Mouse (Mus musculus): ENCODE measurements around the gene Serinc2. TPM values are rescaled to one million over a fixed set of nuclear protein-coding genes. Genes with fewer than 3 reads are reported as not detected.
A peak's percentile ranks its signal among the peaks of the same experiment; 100 is the strongest.
"Not testable (repeated sequence)": the region's sequence is repeated elsewhere in the genome, so short reads cannot be mapped to it uniquely, and the experiment has no call there.

Serinc2 gene
- polyA plus RNA-seq, 1 experiment from 2014 or later = 6.3 TPM

DNA sequence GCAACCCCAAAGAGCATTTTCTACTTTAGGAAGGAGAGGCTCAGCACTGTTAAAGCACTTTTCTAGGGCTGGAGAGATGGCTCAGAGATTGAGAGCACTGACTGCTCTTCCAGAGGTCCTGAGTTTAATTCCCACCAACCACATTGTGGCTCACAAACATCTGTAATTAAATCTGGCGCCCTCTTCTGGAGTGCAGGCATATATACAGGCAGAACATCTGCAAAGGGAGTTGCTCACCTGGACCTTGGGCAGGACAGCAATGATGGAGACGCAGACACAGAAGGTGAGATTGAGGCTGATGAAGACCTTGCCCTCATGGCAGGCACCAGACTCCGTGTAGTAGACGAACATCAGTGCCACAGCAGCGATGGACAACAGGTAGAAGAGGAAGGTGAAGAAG, 18.6 kb downstream of the Serinc2 start:
- Histone ChIP-seq H3K36me3 (no peaks in the 10 kb centered on the region), H3K4me2 (no peak overlapping the region), H3K9me3 (replicated peaks) (no peaks in the 10 kb centered on the region), H3K9ac (no peak overlapping the region), H3K4me1 (replicated peaks) (no peaks in the 10 kb centered on the region), H3K4me3 (no peak overlapping the region), H3K27ac (no peak overlapping the region), H3K27me3 (peaks cover 20% of the 10 kb centered on the region)
- WGBS = 31% methylated on average over 5 of the region's 5 CpGs
- no peak for ATAC-seq (replicated peaks; ENCODE audit: insufficient number of reproducible peaks, insufficient read depth, low FRiP score, low read depth)

DNA sequence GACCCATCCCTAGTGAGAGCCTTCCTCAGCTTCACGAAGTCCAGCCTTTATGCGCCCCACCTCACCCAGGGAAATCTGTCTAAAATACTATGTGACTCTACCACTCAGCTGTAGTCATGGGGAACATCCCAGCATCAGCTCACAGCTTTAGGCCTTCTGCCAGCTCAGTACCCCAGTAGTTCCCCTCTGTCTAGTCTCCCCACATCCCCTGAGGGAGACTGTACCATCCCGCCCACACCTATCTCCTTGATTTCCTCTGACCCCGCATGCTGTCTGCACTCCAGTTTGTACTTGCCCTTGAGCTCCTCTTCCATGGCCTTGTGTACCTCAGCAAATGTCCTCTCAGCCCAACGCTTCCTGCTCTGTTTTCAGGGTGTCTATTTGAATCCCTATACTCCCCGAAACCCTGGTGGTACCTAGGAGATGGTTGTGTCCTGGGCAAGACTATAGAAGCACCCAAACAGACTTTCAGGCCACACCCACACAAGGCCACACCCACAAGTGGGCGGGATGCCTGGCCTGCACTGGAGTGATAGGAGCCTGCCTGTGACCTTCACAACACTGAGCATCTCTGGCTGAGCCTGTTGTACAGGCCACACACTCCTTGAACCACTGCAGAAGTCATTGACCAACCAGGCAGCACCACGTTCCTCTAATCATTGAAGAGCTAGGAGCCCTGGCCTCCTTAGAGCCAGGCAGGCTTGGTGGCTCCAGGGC, 26.4 kb downstream of the Serinc2 start:
- Histone ChIP-seq H3K4me2 (no peak overlapping the region), H3K27me3 (peaks cover 3% of the 10 kb centered on the region; the same call in 1 of the 2 replicates), H3K4me1 (replicated peaks) (peaks cover 7% of the 10 kb centered on the region; the same call in 1 of the 2 replicates), H3K4me3 (no peak overlapping the region), H3K9ac (no peak overlapping the region), H3K36me3 (no peaks in the 10 kb centered on the region), H3K9me3 (replicated peaks) (no peaks in the 10 kb centered on the region), H3K27ac (no peak overlapping the region)
- ATAC-seq (replicated peaks; ENCODE audit: insufficient number of reproducible peaks, insufficient read depth, low FRiP score, low read depth) = peak; percentile 40; the same call in 1 of the 2 replicates
- WGBS = 59% methylated on average over 8 of the region's 8 CpGs

DNA sequence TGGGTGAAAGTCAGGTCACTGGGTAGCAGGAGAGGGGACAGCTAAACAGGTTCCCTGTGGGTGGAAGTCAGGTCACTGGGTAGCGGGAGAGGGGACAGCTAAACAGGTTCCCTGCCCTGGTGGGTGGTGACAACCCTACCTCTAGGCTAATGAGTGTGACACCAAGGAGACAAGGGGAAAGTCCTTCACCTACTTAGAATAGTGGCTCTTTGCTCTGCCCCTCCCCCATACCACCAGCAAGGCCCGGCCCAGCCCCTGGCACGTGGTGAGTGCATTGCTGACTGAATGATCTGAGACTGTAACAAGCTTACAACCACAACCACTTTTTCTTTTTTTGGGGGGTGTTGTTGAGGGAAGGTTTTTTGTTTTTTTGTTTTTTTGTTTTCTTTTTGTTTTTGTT, 27.2 kb downstream of the Serinc2 start:
- H3K4me2 ChIP-seq = no peak overlapping the region
- H3K9ac ChIP-seq = no peak overlapping the region
- H3K27ac ChIP-seq = no peak overlapping the region
- H3K27me3 ChIP-seq = peaks cover 3% of the 10 kb centered on the region; the same call in 1 of the 2 replicates
- no peaks in the 10 kb centered on the region for H3K9me3 ChIP-seq (replicated peaks)
- no peak overlapping the region for H3K4me3 ChIP-seq
- H3K4me1 ChIP-seq (replicated peaks) = peaks cover 7% of the 10 kb centered on the region; the same call in 1 of the 2 replicates
- 44% methylated on average over 3 of the region's 3 CpGs for WGBS
- no peaks in the 10 kb centered on the region for H3K36me3 ChIP-seq
- ATAC-seq (replicated peaks; ENCODE audit: insufficient number of reproducible peaks, insufficient read depth, low FRiP score, low read depth) = no peak

DNA sequence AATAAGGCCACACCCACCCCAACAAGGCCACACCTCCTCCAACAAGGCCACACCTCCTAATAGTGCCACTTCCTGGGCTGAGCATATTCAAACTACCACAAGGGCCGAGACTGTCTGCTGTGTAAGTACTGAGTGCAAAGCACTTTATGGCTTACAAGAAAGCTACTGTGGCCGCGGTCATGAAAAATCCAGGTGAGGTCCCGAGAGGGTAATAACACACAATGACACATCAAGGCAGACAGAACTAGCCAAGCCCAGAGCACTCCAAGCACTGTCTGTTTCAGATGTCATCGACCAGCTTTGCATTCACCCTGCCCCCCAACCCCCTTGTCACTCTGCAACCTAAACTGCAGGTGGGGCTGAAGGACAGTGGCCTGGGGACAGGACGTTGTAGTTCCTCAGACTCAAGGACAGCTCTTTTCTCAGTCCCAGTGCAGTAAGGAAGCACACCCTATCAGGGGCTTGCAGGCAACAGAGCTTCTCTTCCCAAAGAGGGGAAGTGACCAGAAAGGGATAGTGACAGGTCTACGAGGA, 27.8 kb downstream of the Serinc2 start:
- H3K27ac ChIP-seq = no peak overlapping the region
- 37% methylated on average over 7 of the region's 7 CpGs for WGBS
- no peak overlapping the region for H3K9ac ChIP-seq
- no peaks in the 10 kb centered on the region for H3K9me3 ChIP-seq (replicated peaks)
- peaks cover 7% of the 10 kb centered on the region; the same call in 1 of the 2 replicates for H3K4me1 ChIP-seq (replicated peaks)
- no peak overlapping the region for H3K4me3 ChIP-seq
- H3K36me3 ChIP-seq = no peaks in the 10 kb centered on the region
- no peak for ATAC-seq (replicated peaks; ENCODE audit: insufficient number of reproducible peaks, insufficient read depth, low FRiP score, low read depth)
- H3K27me3 ChIP-seq = peaks cover 3% of the 10 kb centered on the region; the same call in 1 of the 2 replicates
- no peak overlapping the region for H3K4me2 ChIP-seq

DNA sequence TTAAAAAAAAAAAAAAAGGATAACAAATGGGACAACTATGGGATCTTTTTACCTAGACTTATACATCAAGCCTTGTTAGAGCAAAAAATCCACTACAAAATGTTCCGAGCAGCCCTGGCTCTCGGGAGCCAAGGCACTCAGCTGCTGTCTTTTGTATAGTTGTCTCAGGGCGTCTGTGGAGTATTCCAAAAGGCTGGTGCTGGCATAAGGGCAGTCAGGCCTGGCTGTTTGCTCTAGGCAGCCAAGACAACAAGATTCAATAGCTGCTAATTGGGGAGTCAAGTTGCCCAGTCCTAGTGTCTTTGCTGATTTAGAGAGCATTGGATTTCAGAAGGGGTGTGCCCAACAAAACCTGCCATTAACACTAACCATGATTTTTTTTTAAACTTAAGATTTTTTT, 30.4 kb downstream of the Serinc2 start:
- Histone ChIP-seq H3K9me3 (replicated peaks) (no peaks in the 10 kb centered on the region), H3K9ac (no peak overlapping the region), H3K27ac (no peak overlapping the region), H3K4me3 (no peak overlapping the region), H3K4me1 (replicated peaks) (peaks cover 7% of the 10 kb centered on the region; the same call in 1 of the 2 replicates), H3K4me2 (no peak overlapping the region), H3K36me3 (no peaks in the 10 kb centered on the region), H3K27me3 (no peaks in the 10 kb centered on the region)
- ATAC-seq (replicated peaks; ENCODE audit: insufficient number of reproducible peaks, insufficient read depth, low FRiP score, low read depth) = no peak
- 72% methylated on average over 3 of the region's 3 CpGs for WGBS

DNA sequence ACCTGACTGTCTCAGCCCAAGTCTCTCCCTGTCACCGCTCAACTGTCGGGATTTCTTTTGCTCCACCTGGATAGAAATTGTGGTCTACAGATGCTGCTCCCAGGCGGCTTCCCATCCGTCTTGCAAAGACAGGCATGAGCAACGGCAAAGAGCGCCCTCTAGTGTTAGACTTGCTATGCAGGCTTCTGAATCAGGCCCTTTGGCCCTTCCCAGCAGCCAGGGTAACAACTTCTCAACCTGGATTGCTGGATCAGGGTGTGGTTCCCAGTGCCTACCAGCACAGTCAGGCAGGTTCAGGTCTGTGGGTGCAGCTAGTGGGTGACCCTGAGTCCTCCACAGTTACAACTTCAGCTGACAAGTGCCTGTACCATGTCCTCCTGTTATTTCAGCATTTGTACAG, 32.9 kb downstream of the Serinc2 start:
- Histone ChIP-seq H3K9me3 (replicated peaks) (no peaks in the 10 kb centered on the region), H3K36me3 (no peaks in the 10 kb centered on the region), H3K27ac (no peak overlapping the region), H3K4me3 (no peak overlapping the region), H3K9ac (no peak overlapping the region), H3K27me3 (no peaks in the 10 kb centered on the region), H3K4me2 (no peak overlapping the region), H3K4me1 (replicated peaks) (no peaks in the 10 kb centered on the region)
- WGBS = 4% methylated on average over 6 of the region's 6 CpGs
- no peak for ATAC-seq (replicated peaks; ENCODE audit: insufficient number of reproducible peaks, insufficient read depth, low FRiP score, low read depth)

DNA sequence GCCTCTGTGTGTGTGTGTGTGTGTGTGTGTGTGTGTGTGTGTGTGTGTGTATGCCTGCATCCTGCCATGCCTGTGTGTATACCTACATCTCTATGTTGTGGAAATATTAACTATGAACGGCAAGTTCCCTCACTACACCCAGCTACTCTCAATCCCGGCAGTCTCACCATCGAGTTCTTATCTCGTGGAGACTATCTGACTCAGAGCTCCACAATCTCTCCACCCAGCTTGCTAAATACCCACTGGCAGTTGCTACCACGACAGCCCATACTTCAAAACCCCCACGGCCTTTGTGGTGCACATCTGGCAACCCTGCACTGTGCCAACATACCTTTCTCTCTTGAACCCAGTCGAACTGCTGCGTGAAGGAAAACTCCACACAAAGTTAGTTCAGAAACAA, 34.3 kb downstream of the Serinc2 start:
- WGBS = 38% methylated on average over 8 of the region's 8 CpGs
- ATAC-seq (replicated peaks; ENCODE audit: insufficient number of reproducible peaks, insufficient read depth, low FRiP score, low read depth) = no peak

DNA sequence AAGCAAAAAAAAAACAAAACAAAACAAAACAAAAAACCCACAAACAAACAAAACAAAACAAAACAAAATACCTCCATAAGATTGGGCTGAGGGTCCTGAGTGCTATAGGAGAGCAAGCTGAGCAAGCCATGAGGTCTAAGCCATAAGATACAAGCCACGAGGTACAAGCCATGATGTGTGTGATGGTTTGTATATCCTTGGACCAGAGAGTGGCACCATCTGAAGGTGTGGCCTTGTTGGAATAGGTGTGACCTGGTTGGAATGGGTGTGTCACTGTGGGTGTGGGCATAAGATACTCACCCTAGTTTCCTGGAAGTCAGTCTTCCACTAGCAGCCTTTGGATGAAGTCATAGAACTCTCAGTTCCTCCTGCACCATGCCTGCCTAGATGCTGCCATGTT, 35.4 kb downstream of the Serinc2 start:
- H3K4me2 ChIP-seq; H3K4me3 ChIP-seq; ATAC-seq (replicated peaks; ENCODE audit: insufficient number of reproducible peaks, insufficient read depth, low FRiP score, low read depth); H3K9me3 ChIP-seq (replicated peaks); H3K4me1 ChIP-seq (replicated peaks); H3K9ac ChIP-seq; H3K27me3 ChIP-seq; H3K27ac ChIP-seq; H3K36me3 ChIP-seq: not testable (repeated sequence)
- 74% methylated on average over 1 of the region's 1 CpGs for WGBS

More for the DNA sequence above, 34.3 kb downstream of the Serinc2 start:
- Histone ChIP-seq H3K4me2 (no peak overlapping the region), H3K27ac (no peak overlapping the region), H3K4me1 (replicated peaks) (no peaks in the 10 kb centered on the region), H3K9me3 (replicated peaks) (no peaks in the 10 kb centered on the region), H3K36me3 (no peaks in the 10 kb centered on the region), H3K4me3 (no peak overlapping the region), H3K27me3 (no peaks in the 10 kb centered on the region), H3K9ac (no peak overlapping the region)

DNA sequence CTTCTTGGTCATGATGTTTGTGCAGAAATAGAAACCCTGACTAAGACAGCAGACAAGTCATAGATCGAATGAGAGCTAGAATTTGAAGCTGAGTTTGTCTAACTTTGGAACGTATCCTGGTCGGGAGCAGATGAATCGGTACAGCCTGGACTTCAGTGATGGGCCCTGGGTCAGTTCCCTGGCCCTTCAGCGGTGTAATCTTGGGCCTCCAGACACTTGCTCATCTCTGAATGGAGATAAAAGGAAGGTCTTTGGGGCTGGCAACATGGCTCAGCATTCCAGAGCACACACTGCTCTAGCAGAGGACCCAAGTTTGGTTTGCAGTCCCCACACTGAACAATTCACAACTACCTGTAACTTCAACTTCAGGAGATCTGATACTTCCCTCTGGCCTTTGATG, 36.0 kb downstream of the Serinc2 start:
- Histone ChIP-seq H3K36me3 (no peaks in the 10 kb centered on the region), H3K4me1 (replicated peaks) (no peaks in the 10 kb centered on the region), H3K27ac (no peak overlapping the region), H3K9ac (no peak overlapping the region), H3K9me3 (replicated peaks) (no peaks in the 10 kb centered on the region), H3K27me3 (no peaks in the 10 kb centered on the region), H3K4me2 (no peak overlapping the region), H3K4me3 (no peak overlapping the region)
- ATAC-seq (replicated peaks; ENCODE audit: insufficient number of reproducible peaks, insufficient read depth, low FRiP score, low read depth) = no peak
- WGBS = 88% methylated on average over 5 of the region's 5 CpGs

DNA sequence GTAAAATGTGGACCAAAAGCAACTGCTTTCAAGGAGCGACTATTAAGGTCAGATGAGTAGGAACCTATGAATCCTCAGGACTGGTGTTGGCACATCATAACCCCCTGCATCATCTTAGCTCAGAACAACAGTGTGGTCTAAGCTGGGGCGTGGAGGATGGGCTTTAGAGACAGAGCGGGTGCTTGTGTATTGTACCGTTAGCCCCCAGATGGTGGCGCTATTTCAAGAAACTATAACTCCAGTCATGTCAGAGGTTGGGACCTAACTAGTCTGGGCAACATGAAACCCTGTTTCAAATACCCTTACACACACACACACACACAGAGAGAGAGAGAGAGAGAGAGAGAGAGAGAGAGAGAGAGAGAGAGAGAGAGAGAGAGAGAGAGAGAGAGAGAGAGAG, 38.3 kb downstream of the Serinc2 start:
- Histone ChIP-seq H3K36me3 (no peaks in the 10 kb centered on the region), H3K4me2 (no peak overlapping the region), H3K9ac (no peak overlapping the region), H3K27ac (no peak overlapping the region), H3K27me3 (no peaks in the 10 kb centered on the region), H3K4me1 (replicated peaks) (no peaks in the 10 kb centered on the region), H3K4me3 (no peak overlapping the region), H3K9me3 (replicated peaks) (no peaks in the 10 kb centered on the region)
- WGBS = 34% methylated on average over 5 of the region's 5 CpGs
- no peak for ATAC-seq (replicated peaks; ENCODE audit: insufficient number of reproducible peaks, insufficient read depth, low FRiP score, low read depth)

DNA sequence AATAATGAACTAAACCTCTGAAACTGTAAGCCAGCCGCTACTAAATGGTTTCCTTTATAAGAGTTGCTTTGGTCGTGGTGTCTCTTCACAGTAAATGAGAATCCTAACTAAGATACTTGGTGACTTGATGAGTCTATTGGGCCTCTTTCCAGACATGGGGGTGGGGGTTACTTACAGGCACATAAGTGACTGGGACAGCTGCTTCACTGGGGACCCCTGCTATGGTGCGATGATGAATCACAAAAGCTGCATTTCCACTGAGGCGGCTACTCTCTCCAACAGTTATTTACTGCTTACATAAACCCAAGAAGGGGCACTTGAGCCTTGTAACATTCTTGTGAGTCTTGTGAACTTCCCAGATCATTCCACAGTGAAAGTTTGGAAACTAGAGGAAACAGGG, 41.4 kb downstream of the Serinc2 start:
- no peak overlapping the region for H3K4me3 ChIP-seq
- no peaks in the 10 kb centered on the region for H3K4me1 ChIP-seq (replicated peaks)
- H3K4me2 ChIP-seq = no peak overlapping the region
- no peaks in the 10 kb centered on the region for H3K9me3 ChIP-seq (replicated peaks)
- no peak for ATAC-seq (replicated peaks; ENCODE audit: insufficient number of reproducible peaks, insufficient read depth, low FRiP score, low read depth)
- no peak overlapping the region for H3K9ac ChIP-seq
- no peaks in the 10 kb centered on the region for H3K36me3 ChIP-seq
- no peaks in the 10 kb centered on the region for H3K27me3 ChIP-seq
- no peak overlapping the region for H3K27ac ChIP-seq
- 88% methylated on average over 4 of the region's 4 CpGs for WGBS

DNA sequence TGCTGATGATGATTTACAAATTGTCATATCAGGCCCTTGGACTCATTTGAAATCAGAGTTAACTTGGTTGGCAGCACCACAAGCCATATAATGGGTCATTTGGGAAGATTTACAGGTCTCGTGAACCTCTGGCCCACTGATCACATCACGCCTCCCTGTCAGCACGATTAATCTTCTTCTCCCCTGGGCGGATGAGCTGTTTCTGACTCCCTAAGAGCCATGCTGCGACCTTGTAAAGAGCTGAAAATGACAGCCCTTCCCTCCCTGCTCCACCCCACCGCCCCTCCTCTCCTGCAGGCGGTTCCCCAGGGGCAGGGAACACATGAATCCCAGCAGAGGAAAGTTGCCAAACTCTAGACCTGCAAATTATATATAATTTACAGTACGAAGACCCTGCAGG, 42.6 kb downstream of the Serinc2 start:
- H3K9me3 ChIP-seq (replicated peaks) = no peaks in the 10 kb centered on the region
- 40% methylated on average over 8 of the region's 8 CpGs for WGBS
- H3K4me3 ChIP-seq = no peak overlapping the region
- no peaks in the 10 kb centered on the region for H3K4me1 ChIP-seq (replicated peaks)
- H3K36me3 ChIP-seq = no peaks in the 10 kb centered on the region
- H3K9ac ChIP-seq = no peak overlapping the region
- H3K4me2 ChIP-seq = no peak overlapping the region
- no peak overlapping the region for H3K27ac ChIP-seq
- ATAC-seq (replicated peaks; ENCODE audit: insufficient number of reproducible peaks, insufficient read depth, low FRiP score, low read depth) = no peak
- H3K27me3 ChIP-seq = no peaks in the 10 kb centered on the region

Measured in heart, embryonic 15.5 days (tissue).